Mouse (Mus musculus) liver, adult 2 months (tissue): ENCODE data around the gene Ttll5.
A peak's percentile ranks its signal among the peaks of the same experiment; 100 is the strongest.

Experiments used
- CTCF ChIP-seq: fragments of 200-500 bp; IDR thresholded peaks from 2 replicates; pipeline ENCODE4 v1.5.1; 2011; ENCODE audit warnings: low read depth, low read length, control low read depth
- POLR2A ChIP-seq: fragments of 200-500 bp; IDR thresholded peaks from 2 replicates; pipeline ENCODE4 v1.6.1; 2011; ENCODE audit warnings: low read length, control low read depth; ENCODE audit not compliant: insufficient read depth; ENCODE audit errors: extremely low read depth

- TF ChIP-seq POLR2A (no peak), CTCF (peak; percentile 44; the same call in 1 of the 2 replicates)
These were observed 200.0 kb downstream of the Ttll5 start for GRCm38 (mm10) chr12:86024426-86024825.
